Mouse (Mus musculus): ENCODE measurements around the gene Chrnb4. TPM values are rescaled to one million over a fixed set of nuclear protein-coding genes. Genes with fewer than 3 reads are reported as not detected.

The Chrnb4 gene
- polyA plus RNA-seq, 1 experiment from 2014 or later: not detected

- ATAC-seq: peak; percentile 67; the same call in 1 of the 2 replicates
- Histone ChIP-seq H3K27me3 (ENCODE audit: insufficient read depth, low read length) (peaks cover 40% of the 10 kb centered on the region), H3K4me3 (ENCODE audit: low read depth, low read length) (peak overlapping the region; percentile 56), H3K9ac (replicated peaks) (no peak overlapping the region), H3K4me2 (ENCODE audit: low read depth, low read length) (peak overlapping the region; percentile 91), H3K36me3 (replicated peaks; ENCODE audit: insufficient read depth, low read length) (no peaks in the 10 kb centered on the region), H3K27ac (ENCODE audit: low read depth) (no peak overlapping the region), H3K4me1 (ENCODE audit: insufficient read depth) (peaks cover 10% of the 10 kb centered on the region), H3K9me3 (ENCODE audit: low read length) (no peaks in the 10 kb centered on the region)
- DNase-seq: peak; percentile 60
- TF ChIP-seq CTCF (IDR thresholded peaks at IDR 0.05; ENCODE audit: low read depth) (no peak), EP300 (IDR thresholded peaks at IDR 0.05; ENCODE audit: low read depth) (no peak)
- under 1% methylated on average over 74 of the region's 85 CpGs for WGBS (ENCODE audit: insufficient replicate concordance)
Measured at GRCm38 (mm10) chr9:54981291-54982191, 67.0 kb downstream of the Chrnb4 start.

- H3K4me1 ChIP-seq (ENCODE audit: insufficient read depth): peaks cover 10% of the 10 kb centered on the region
- no peaks in the 10 kb centered on the region for H3K36me3 ChIP-seq (replicated peaks; ENCODE audit: insufficient read depth, low read length)
- H3K9ac ChIP-seq (replicated peaks): no peak within 1 kb of the TSS
- DNase-seq (no peak), ATAC-seq (no peak)
- WGBS (ENCODE audit: insufficient replicate concordance): 61% methylated on average over 8 of the region's 8 CpGs
- TF ChIP-seq CTCF (IDR thresholded peaks at IDR 0.05; ENCODE audit: low read depth): no peak
- TF ChIP-seq EP300 (IDR thresholded peaks at IDR 0.05; ENCODE audit: low read depth): no peak
- H3K27me3 ChIP-seq (ENCODE audit: insufficient read depth, low read length): peaks cover 40% of the 10 kb centered on the region
- H3K4me3 ChIP-seq (ENCODE audit: low read depth, low read length): peak within 1 kb of the TSS; percentile 56
- H3K27ac ChIP-seq (ENCODE audit: low read depth): no peak within 1 kb of the TSS
- no peaks in the 10 kb centered on the region for H3K9me3 ChIP-seq (ENCODE audit: low read length)
- peak within 1 kb of the TSS; percentile 91 for H3K4me2 ChIP-seq (ENCODE audit: low read depth, low read length)
Measured at GRCm38 (mm10) chr9:54980674-54981073, 67.9 kb downstream of the Chrnb4 start, which contains the start of gene Chrna5. Gene Chrna5 (plus strand): TSS chr9:54980880.

Other genes with a start within 250 kb of the Chrnb4 start
- 6.5 and 7.5 TPM in 2 replicates for gene Ireb2, start 185.0 kb downstream of the Chrnb4 start, polyA plus RNA-seq (2015; fragmentation: Nextera tagmentation; extraction: Ambion mirVana)
- 13.7 and 14.0 TPM in 2 replicates for gene Hykk, start 131.5 kb downstream of the Chrnb4 start, polyA plus RNA-seq (2015; fragmentation: Nextera tagmentation; extraction: Ambion mirVana)
- 113 and 118 TPM in 2 replicates for gene Psma4, start 98.0 kb downstream of the Chrnb4 start, polyA plus RNA-seq (2015; fragmentation: Nextera tagmentation; extraction: Ambion mirVana)
- gene AY074887, start 97.8 kb downstream of the Chrnb4 start, polyA plus RNA-seq (2015; fragmentation: Nextera tagmentation; extraction: Ambion mirVana): 0.39 and 0.44 TPM in 2 replicates
- gene Chrna5, start 67.9 kb downstream of the Chrnb4 start, polyA plus RNA-seq (2015; fragmentation: Nextera tagmentation; extraction: Ambion mirVana): not detected in 2 replicates
- gene Chrna3, start 22.2 kb downstream of the Chrnb4 start, polyA plus RNA-seq (2015; fragmentation: Nextera tagmentation; extraction: Ambion mirVana): not detected in 2 replicates
- 7.7 and 8.3 TPM in 2 replicates for gene Ube2q2, start 100.1 kb upstream of the Chrnb4 start, polyA plus RNA-seq (2015; fragmentation: Nextera tagmentation; extraction: Ambion mirVana)
- 23.1 and 25.0 TPM in 2 replicates for gene Fbxo22, start 160.1 kb upstream of the Chrnb4 start, polyA plus RNA-seq (2015; fragmentation: Nextera tagmentation; extraction: Ambion mirVana)